Mouse (Mus musculus) MEL (cell line): Measurements from ENCODE around the gene Tspo2. TPM values are rescaled to one million over a fixed set of nuclear protein-coding genes. Genes with fewer than 3 reads are reported as not detected.

Experiments
- DNase-seq: peaks from one replicate; pipeline ENCODE4 v3.0.0; 2011; ENCODE audit warnings: low read depth, low spot score
- H3K27ac ChIP-seq: 2 replicates; pipeline ENCODE4 v1.5.1; 2012; ENCODE audit warnings: low read depth, mild to moderate bottlenecking, control low read depth, low read length, moderate library complexity; ENCODE audit not compliant: control insufficient read depth
- H3K27me3 ChIP-seq, 2 experiments: fragments of 150-350 bp in 1 of 2; sonication (generic) in 1 of 2; 2 replicates each; pipeline ENCODE4 v1.6.1; 2012; ENCODE audit warnings: low read length in 2 of 2, mild to moderate bottlenecking in 2 of 2, improper control_type of control experiment in 1 of 2, moderate library complexity in 1 of 2; ENCODE audit not compliant: insufficient read depth in 2 of 2, control insufficient read depth in 1 of 2
- H3K36me3 ChIP-seq, 2 experiments: 2 replicates each; pipeline ENCODE4 v1.6.1; 2012 to 2014; ENCODE audit warnings: low read length in 2 of 2, improper control_type of control experiment in 1 of 2, inconsistent platforms in 1 of 2, mild to moderate bottlenecking in 1 of 2; ENCODE audit not compliant: insufficient read depth in 2 of 2, control insufficient read depth in 1 of 2
- H3K4me1 ChIP-seq, 2 experiments: fragments of 150-350 bp in 1 of 2; sonication (generic) in 1 of 2; 2 replicates each; pipeline ENCODE4 v1.6.1; 2012; ENCODE audit warnings: low read length in 2 of 2, improper control_type of control experiment in 1 of 2, mild to moderate bottlenecking in 1 of 2; ENCODE audit not compliant: insufficient read depth in 2 of 2, control insufficient read depth in 1 of 2
- H3K4me3 ChIP-seq, 2 experiments: fragments of 150-350 bp in 1 of 2; sonication (generic) in 1 of 2; 2 replicates each; pipeline ENCODE4 v1.5.1; 2012; ENCODE audit warnings: low read depth in 2 of 2, low read length in 2 of 2, mild to moderate bottlenecking in 2 of 2, moderate library complexity in 2 of 2, control low read depth in 1 of 2, improper control_type of control experiment in 1 of 2; ENCODE audit not compliant: control insufficient read depth in 1 of 2, insufficient read depth in 1 of 2
- H3K79me2 ChIP-seq: 2 replicates; pipeline ENCODE4 v1.6.1; 2012; ENCODE audit warnings: mild to moderate bottlenecking, low read length, moderate library complexity; ENCODE audit not compliant: control insufficient read depth, poor library complexity, insufficient read depth
- H3K9ac ChIP-seq: 2 replicates; pipeline ENCODE4 v1.6.1; 2012; ENCODE audit warnings: low read depth, mild to moderate bottlenecking, control low read depth, low read length, moderate library complexity; ENCODE audit not compliant: control insufficient read depth, poor library complexity, severe bottlenecking
- H3K9me3 ChIP-seq: fragments of 150-350 bp; sonication (generic); replicated peaks from 2 replicates; pipeline ENCODE4 v1.6.1; 2012; ENCODE audit warnings: mild to moderate bottlenecking, low read length, improper control_type of control experiment, moderate library complexity; ENCODE audit not compliant: insufficient read depth
- CHD2 ChIP-seq: IDR thresholded peaks from 2 replicates; pipeline ENCODE4 v1.6.1; 2011; ENCODE audit warnings: low read length, improper control_type of control experiment
- E2F4 ChIP-seq: IDR thresholded peaks from 2 replicates; pipeline ENCODE4 v1.6.1; 2011; ENCODE audit warnings: low read depth, low read length, improper control_type of control experiment, borderline replicate concordance
- ELF1 ChIP-seq: IDR thresholded peaks from 2 replicates; pipeline ENCODE4 v1.6.1; 2014; ENCODE audit warnings: low read depth, mild to moderate bottlenecking, inconsistent platforms, low read length, improper control_type of control experiment, moderate library complexity
- HCFC1 ChIP-seq: IDR thresholded peaks from 2 replicates; pipeline ENCODE4 v1.6.1; 2012; ENCODE audit warnings: low read depth, mild to moderate bottlenecking, inconsistent platforms, low read length, improper control_type of control experiment, moderate library complexity
- KAT2A ChIP-seq: conservative IDR thresholded peaks from 2 replicates; pipeline ENCODE4 v1.6.1; 2012; ENCODE audit warnings: low read depth, low read length, improper control_type of control experiment, inconsistent platforms
- MAX ChIP-seq: IDR thresholded peaks from 2 replicates; pipeline ENCODE4 v1.6.1; 2011; ENCODE audit warnings: low read length, improper control_type of control experiment
- MAZ ChIP-seq: IDR thresholded peaks from 2 replicates; pipeline ENCODE4 v1.6.1; 2012; ENCODE audit warnings: low read depth, mild to moderate bottlenecking, inconsistent platforms, low read length, improper control_type of control experiment
- MEF2A ChIP-seq: IDR thresholded peaks from 2 replicates; pipeline ENCODE4 v1.6.1; 2014; ENCODE audit warnings: low read depth, mild to moderate bottlenecking, inconsistent platforms, low read length, improper control_type of control experiment; ENCODE audit not compliant: poor library complexity, insufficient replicate concordance, severe bottlenecking; ENCODE audit errors: extremely low read depth
- MXI1 ChIP-seq: IDR thresholded peaks from 2 replicates; pipeline ENCODE4 v1.6.1; 2011; ENCODE audit warnings: mild to moderate bottlenecking, low read depth, low read length, improper control_type of control experiment
- MYB ChIP-seq: IDR thresholded peaks from 2 replicates; pipeline ENCODE4 v1.6.1; 2011; ENCODE audit warnings: mild to moderate bottlenecking, low read depth, low read length, improper control_type of control experiment
- MYC ChIP-seq: IDR thresholded peaks from 2 replicates; pipeline ENCODE4 v1.6.1; 2011; ENCODE audit warnings: low read depth, mild to moderate bottlenecking, low read length, improper control_type of control experiment, moderate library complexity
- NELFE ChIP-seq: IDR thresholded peaks from 2 replicates; pipeline ENCODE4 v1.6.1; 2011; ENCODE audit warnings: low read depth, low read length, improper control_type of control experiment
- NRF1 ChIP-seq: IDR thresholded peaks from 2 replicates; pipeline ENCODE4 v1.6.1; 2014; ENCODE audit warnings: low read depth, mild to moderate bottlenecking, inconsistent platforms, low read length, improper control_type of control experiment, moderate library complexity; ENCODE audit not compliant: poor library complexity, insufficient read depth, severe bottlenecking
- POLR2A ChIP-seq, 2 experiments: IDR thresholded peaks; 2 replicates each; pipeline ENCODE4 v1.6.1; 2011 to 2012; ENCODE audit warnings: low read length in 2 of 2, mild to moderate bottlenecking in 2 of 2, control low read depth in 1 of 2, improper control_type of control experiment in 1 of 2, low read depth in 1 of 2, moderate library complexity in 1 of 2; ENCODE audit not compliant: control insufficient read depth in 1 of 2, insufficient read depth in 1 of 2, poor library complexity in 1 of 2
- POLR2AphosphoS5 ChIP-seq: IDR thresholded peaks from 2 replicates; pipeline ENCODE4 v1.6.1; 2012; ENCODE audit warnings: low read depth, borderline replicate concordance, mild to moderate bottlenecking, inconsistent platforms, low read length, moderate library complexity, mixed read lengths
- SIN3A ChIP-seq: IDR thresholded peaks from 2 replicates; pipeline ENCODE4 v1.6.1; 2012; ENCODE audit warnings: low read length, improper control_type of control experiment, inconsistent platforms
- TAL1 ChIP-seq: IDR thresholded peaks from 2 replicates; pipeline ENCODE4 v1.6.1; 2012; ENCODE audit warnings: mild to moderate bottlenecking, inconsistent platforms, low read length, moderate library complexity, mixed read lengths
- TBP ChIP-seq: IDR thresholded peaks from 2 replicates; pipeline ENCODE4 v1.8.0; 2011; ENCODE audit warnings: low read depth, low read length, improper control_type of control experiment
- TCF12 ChIP-seq: IDR thresholded peaks from 2 replicates; pipeline ENCODE4 v1.6.1; 2014; ENCODE audit warnings: low read depth, mild to moderate bottlenecking, inconsistent platforms, low read length, improper control_type of control experiment, moderate library complexity
- ZKSCAN1 ChIP-seq: IDR thresholded peaks from 2 replicates; pipeline ENCODE4 v1.6.1; 2012; ENCODE audit warnings: low read depth, mild to moderate bottlenecking, inconsistent platforms, low read length, improper control_type of control experiment, moderate library complexity
- ZMIZ1 ChIP-seq: IDR thresholded peaks from 2 replicates; pipeline ENCODE4 v1.6.1; 2012; ENCODE audit warnings: low read depth, mild to moderate bottlenecking, inconsistent platforms, low read length, improper control_type of control experiment, moderate library complexity
- polyA plus RNA-seq, 2 experiments: library from polyadenylated mRNA; stranded (reverse) in 1 of 2; unstranded in 1 of 2; fragments of >175 nt in 1 of 2; fragments of >200 nt in 1 of 2; gene quantifications; 2 replicates each; pipeline versions ENCODE4 v1.2.1 to v1.2.4; 2012; ENCODE audit warnings: low replicate concordance in 2 of 2, low read depth in 1 of 2; ENCODE audit not compliant: insufficient read length in 2 of 2, insufficient read depth in 1 of 2, missing spikeins in 1 of 2
- total RNA-seq: library from RNA; depleted of rRNA; stranded (reverse); fragments of 300-350 nt; gene quantifications from 2 replicates; pipeline ENCODE4 v1.2.3, GENCODE M21; 2012

Tspo2 gene
- total and polyA plus RNA-seq, 3 experiments, result 3.7 to 14.6 TPM; not detected in 1

DNA sequence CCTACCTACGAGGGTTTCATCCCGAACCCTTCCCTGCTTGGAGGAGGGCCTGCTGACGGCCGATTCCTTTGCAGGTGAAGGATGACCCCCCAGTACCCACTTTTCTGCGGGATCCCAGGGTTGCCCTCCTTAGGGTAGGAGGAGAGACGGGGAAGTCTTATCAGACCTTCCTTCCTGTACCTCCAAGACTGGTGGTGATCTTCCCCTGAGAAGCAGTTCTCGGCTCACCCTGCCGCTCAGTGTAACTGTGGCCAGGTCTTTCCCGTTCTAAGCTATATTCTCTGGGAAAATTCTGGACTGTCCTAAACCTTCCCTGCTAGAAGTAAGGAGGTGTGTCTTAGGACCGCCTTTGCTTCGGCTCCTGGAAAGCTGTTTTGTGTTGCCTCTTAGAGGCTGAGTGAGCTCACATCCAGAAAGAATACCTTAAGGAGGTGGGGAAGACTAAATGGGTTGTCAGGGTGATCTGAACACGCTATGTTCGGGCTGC lies 41.0 kb downstream of the Tspo2 start (continued):
- no peak for TF ChIP-seq MEF2A
- no peak for TF ChIP-seq HCFC1
- peak; percentile 84 for TF ChIP-seq MXI1

DNA sequence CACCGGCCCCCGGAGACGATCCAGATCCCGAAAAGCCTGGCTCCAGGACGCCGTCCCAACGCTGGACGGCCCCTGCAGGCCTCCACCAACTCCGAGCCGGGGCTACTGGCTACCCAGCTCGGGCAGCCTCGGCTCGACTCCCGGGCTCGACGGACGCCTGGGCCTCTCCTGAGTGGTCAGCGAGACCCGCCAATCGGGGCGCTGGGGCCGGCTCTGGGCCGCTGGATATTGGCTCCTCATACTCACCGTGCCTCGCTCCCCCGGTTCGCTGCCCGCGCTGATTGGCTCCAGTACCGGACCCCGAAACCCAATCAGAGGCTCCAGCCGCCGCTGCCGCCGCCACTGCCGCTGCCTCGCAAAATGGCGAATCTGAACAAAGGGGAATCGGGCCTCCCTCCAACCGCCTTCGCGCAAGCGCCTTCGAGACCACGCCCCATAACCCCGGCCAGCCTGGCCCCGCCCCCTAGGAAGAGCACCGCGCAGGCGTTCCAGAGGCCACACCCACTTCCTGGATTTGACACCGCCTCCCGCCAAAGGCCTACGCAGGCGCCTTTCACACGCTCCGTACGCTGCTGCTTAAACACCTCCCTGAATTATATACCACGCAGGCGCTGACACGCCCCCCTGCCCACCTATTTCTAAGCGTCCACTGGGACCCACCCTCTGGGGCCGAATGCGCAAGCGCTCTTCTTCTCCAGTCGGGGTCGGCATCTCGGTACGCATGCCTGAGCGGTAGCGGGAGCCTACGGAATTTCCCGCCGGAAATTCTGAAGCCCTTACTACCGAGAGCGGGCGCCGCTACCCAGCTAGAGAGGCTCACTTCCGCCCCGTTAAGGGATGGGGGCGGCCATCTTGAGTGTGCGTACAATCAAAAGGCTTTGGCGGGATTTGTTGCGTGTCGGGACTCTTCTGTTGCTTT lies 41.7 kb downstream of the Tspo2 start, which contains the start of the genes Nfya and Oard1:
TSS of gene Nfya (minus strand) at position 527 of the 919 bp plus-strand sequence.
TSS of gene Oard1 (plus strand) at position 635 of the 919 bp plus-strand sequence.
- H3K27ac ChIP-seq, result peak within 1 kb of the TSS; percentile 100
- H3K79me2 ChIP-seq, result peaks cover 55% of the 10 kb centered on the region
- H3K9me3 ChIP-seq, result no peaks in the 10 kb centered on the region
- peak within 1 kb of the TSS; percentile 98 for H3K9ac ChIP-seq
- H3K27me3 ChIP-seq, result no peaks in the 10 kb centered on the region
- H3K4me1 ChIP-seq, result peaks cover 7 to 19% of the 10 kb centered on the region in 2 experiments
- peak within 1 kb of the TSS; percentile 71 to 84 for H3K4me3 ChIP-seq
- peaks cover 2 to 42% of the 10 kb centered on the region in 2 experiments; a peak in 3 of 4 replicates for H3K36me3 ChIP-seq
- 0 out of 2 replicates have a peak, but pooled peaks have one; percentile 61 for TF ChIP-seq MAZ
- TF ChIP-seq ZMIZ1, result 0 out of 2 replicates have a peak, but pooled peaks have one; percentile 41
- TF ChIP-seq ELF1, result peak; percentile 95
- no peak for TF ChIP-seq MXI1
- TF ChIP-seq ZKSCAN1, result no peak
- peak; percentile 91 for TF ChIP-seq NRF1
- TF ChIP-seq TAL1, result no peak
- peak; percentile 70; the same call in 1 of the 2 replicates for TF ChIP-seq KAT2A
- TF ChIP-seq TBP, result peak; percentile 74
- 0 out of 2 replicates have a peak, but pooled peaks have one; percentile 19 for TF ChIP-seq MYB
- TF ChIP-seq CHD2, result no peak
- 0 out of 2 replicates have a peak, but pooled peaks have one; percentile 87 for TF ChIP-seq MYC
- peak; percentile 90; the same call in 1 of the 2 replicates for TF ChIP-seq SIN3A
- TF ChIP-seq HCFC1, result peak; percentile 90
- TF ChIP-seq POLR2A (IDR thresholded peaks at IDR 0.05; ENCODE audit: control insufficient read depth in 1 of 2, insufficient read depth in 1 of 2, low read depth in 1 of 2, low read length in 2 of 2, poor library complexity in 1 of 2), result peak; percentile 37 to 85; a peak in 2 of 4 replicates
- TF ChIP-seq MAX, result peak; percentile 81
- TF ChIP-seq POLR2AphosphoS5, result no peak
- peak; percentile 52 for TF ChIP-seq TCF12
- TF ChIP-seq NELFE, result peak; percentile 50; the same call in 1 of the 2 replicates
- TF ChIP-seq E2F4, result peak; percentile 96
- DNase-seq, result peak; percentile 99
